Mouse (Mus musculus) kidney, adult 2 months (tissue): Measurements from ENCODE around the gene St8sia1.
"Not testable (repeated sequence)": the region's sequence is repeated elsewhere in the genome, so short reads cannot be mapped to it uniquely, and the experiment has no call there.

ENCODE experiments used
- CTCF ChIP-seq: fragments of 200-500 bp; conservative IDR thresholded peaks from 2 replicates; pipeline ENCODE4 v1.5.1; 2011; ENCODE audit warnings: low read depth, mild to moderate bottlenecking, control low read depth, low read length, moderate library complexity, mixed read lengths; ENCODE audit not compliant: insufficient read depth, insufficient read length
- POLR2A ChIP-seq: fragments of 200-500 bp; IDR thresholded peaks from one replicate; pipeline ENCODE4 v1.6.1; 2011; ENCODE audit warnings: low read depth, low read length, control low read depth

DNA sequence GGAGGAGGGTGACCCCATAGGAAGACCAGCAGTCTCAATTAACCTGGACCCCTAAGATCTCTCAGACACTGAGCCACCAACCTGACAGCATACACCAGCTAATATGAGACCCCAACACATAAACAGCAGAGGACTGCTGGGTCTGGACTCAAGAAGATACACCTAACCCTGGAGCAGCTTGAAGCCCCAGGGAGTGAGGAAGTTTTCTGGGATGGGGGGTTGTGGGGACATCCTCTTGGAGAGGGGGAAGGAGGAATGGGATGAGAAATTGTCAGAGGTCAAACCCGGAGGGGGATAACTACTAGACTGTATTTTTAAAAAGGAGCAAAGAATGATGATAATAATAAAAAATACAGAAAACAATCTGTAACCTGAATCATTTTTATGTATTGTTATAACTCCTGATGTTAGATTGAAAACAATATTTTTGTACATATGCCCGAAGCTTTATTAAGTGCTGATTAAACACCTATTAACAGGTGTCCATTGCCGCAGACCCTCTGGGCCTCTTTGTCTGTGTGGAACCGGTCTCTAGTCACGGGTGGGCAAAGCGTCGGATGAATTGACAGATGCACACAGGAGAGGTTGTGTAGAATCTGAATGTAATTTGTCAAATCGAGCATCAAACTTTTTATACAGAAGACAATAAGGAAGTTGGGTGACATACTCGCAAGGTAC is 21.4 kb upstream of the St8sia1 start:
- not testable (repeated sequence) for TF ChIP-seq POLR2A, CTCF
